Mouse (Mus musculus) spleen, adult 2 months (tissue): ENCODE data around the gene Tigit. TPM values are rescaled to one million over a fixed set of nuclear protein-coding genes. Genes with fewer than 3 reads are reported as not detected.

Experiments
- DNase-seq, 2 experiments: peaks; one replicate each; pipeline versions ENCODE4 v3.0.0 to v3.0.0-alpha.2; 2012 to 2021; ENCODE audit warnings: low spot score in 2 of 2, low read depth in 1 of 2
- H3K27ac ChIP-seq: fragments of 200-500 bp; 2 replicates; pipeline ENCODE4 v1.5.1; 2012; ENCODE audit warnings: low read length, inconsistent platforms; ENCODE audit not compliant: insufficient read depth
- H3K27me3 ChIP-seq: fragments of 200-500 bp; 2 replicates; pipeline ENCODE4 v1.6.1; 2012; ENCODE audit warnings: mild to moderate bottlenecking, moderate library complexity, low read length, inconsistent platforms; ENCODE audit not compliant: control insufficient read depth, insufficient read depth
- H3K36me3 ChIP-seq: fragments of 200-500 bp; 2 replicates; pipeline ENCODE4 v1.6.1; 2012; ENCODE audit warnings: mild to moderate bottlenecking, low read length, inconsistent platforms; ENCODE audit not compliant: control insufficient read depth, insufficient read depth
- H3K4me1 ChIP-seq: fragments of 200-500 bp; 2 replicates; pipeline ENCODE4 v1.6.1; 2011; ENCODE audit warnings: inconsistent platforms; ENCODE audit not compliant: control insufficient read depth, insufficient read depth, insufficient read length
- H3K4me3 ChIP-seq: fragments of 200-500 bp; 2 replicates; pipeline ENCODE4 v1.5.1; 2011; ENCODE audit warnings: mild to moderate bottlenecking, inconsistent platforms; ENCODE audit not compliant: insufficient read depth, insufficient read length; ENCODE audit errors: extremely low read depth
- CTCF ChIP-seq: fragments of 200-500 bp; IDR thresholded peaks from 2 replicates; pipeline ENCODE4 v1.5.1; 2011; ENCODE audit warnings: mild to moderate bottlenecking, inconsistent platforms; ENCODE audit not compliant: insufficient read depth, insufficient read length, insufficient replicate concordance; ENCODE audit errors: extremely low read depth
- POLR2A ChIP-seq: fragments of 200-500 bp; IDR thresholded peaks from 2 replicates; pipeline ENCODE4 v1.6.1; 2011; ENCODE audit warnings: low read depth, low read length, inconsistent platforms
- WGBS: fragments of 180-500 bp; shearing (Covaris S2); methylation state at CpG from one replicate; pipeline ENCODE4 v1.1.7; 2018; 5-methylcytosine and 5-hydroxymethylcytosine counted together
- polyA plus RNA-seq: library from polyadenylated mRNA; depleted of rRNA; stranded (reverse); fragments of >200 nt; gene quantifications from 2 replicates; pipeline ENCODE4 v1.2.3, GENCODE M21; 2012; rRNA removed

Tigit gene
- polyA plus RNA-seq, result 4.6 and 5.3 TPM in 2 replicates

DNA sequence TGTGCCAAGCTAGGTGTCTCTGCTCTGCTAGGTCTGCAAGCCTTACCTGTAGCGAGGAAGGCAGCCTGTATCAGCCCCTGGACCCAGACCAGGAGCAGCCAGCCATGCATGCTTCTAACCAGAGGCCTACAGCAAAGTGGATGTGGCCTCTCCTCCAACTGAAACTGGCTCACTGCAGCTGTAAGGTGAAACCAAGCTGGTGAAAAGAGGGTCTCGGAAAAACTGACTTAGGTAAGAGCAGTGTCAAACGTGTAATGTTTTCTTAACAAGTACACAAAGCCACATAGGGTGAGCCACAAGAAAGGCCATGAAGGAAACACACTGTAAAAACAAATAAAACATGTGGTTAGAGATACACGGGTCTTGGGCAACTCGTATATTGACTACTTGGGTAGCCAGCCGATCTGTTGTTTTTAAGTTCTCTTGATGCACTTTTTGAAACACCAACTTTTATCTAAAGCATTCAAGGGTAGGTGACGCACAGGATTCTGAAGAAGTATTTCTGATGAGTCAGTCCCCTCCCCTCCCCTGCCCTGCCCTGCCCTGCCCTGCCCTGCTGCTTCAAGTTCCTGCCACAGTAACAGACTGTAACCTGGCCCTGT, at the start of gene Tigit:
Tigit (minus strand) TSS at position 169 of the 602 bp plus-strand sequence.
- WGBS, result 61% methylated on average over 7 of the region's 7 CpGs
- peak in 1 of 2 experiments; percentile 55 for DNase-seq
- Histone ChIP-seq H3K4me1 (peaks cover 3% of the 10 kb centered on the region; the same call in 1 of the 2 replicates), H3K36me3 (no peaks in the 10 kb centered on the region), H3K4me3 (no peak within 1 kb of the TSS), H3K27me3 (no peaks in the 10 kb centered on the region), H3K27ac (peak within 1 kb of the TSS; percentile 9; the same call in 1 of the 2 replicates)
- no peak for TF ChIP-seq POLR2A
- no peak for TF ChIP-seq CTCF

DNA sequence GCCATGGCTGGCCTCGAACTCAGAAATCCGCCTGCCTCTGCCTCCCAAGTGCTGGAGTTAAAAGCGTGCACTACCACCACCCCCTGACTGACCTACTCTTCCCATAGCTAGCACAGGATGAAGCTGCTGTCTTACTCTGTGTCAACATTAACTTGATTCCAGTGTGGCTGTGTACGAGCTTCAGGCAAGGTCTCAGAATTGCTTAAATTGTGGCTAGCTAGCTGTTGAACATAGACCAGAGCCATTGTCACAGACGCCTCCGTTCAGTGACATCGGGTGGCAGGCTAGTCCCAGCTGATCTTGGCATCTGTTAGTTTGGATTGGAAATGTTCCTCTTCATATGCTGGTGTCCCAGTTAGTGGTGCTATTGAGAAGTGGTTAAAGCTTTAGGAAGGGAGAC, 47.4 kb upstream of the Tigit start:
- TF ChIP-seq POLR2A (no peak), CTCF (no peak)
- H3K27ac ChIP-seq, result no peak overlapping the region
- DNase-seq, result no peak

DNA sequence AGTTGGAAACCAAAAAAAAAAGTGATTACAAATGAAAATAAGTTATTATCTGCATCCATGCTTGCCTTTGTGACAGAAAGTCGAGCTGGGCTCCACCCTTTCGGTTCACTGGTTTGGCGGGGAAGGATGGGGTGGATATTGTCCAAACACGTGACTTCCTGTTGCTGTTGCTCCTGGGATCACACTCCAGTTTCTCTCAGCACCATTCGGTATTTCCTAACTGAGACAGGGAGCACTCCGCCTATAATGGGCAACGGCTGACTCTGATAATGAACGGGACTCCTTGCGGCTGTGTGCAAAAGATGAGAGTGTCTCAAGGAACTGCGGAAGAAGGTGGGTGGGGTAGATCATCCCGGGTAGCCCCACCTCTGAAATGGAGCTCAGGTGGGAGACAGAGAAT, 46.7 kb upstream of the Tigit start:
- WGBS, result 85% methylated on average over 11 of the region's 11 CpGs
- no peak for DNase-seq
- no peak overlapping the region for H3K4me3 ChIP-seq
- no peaks in the 10 kb centered on the region for H3K27me3 ChIP-seq
- peaks cover 15% of the 10 kb centered on the region for H3K4me1 ChIP-seq
- H3K27ac ChIP-seq, result peak overlapping the region; percentile 78; the same call in 1 of the 2 replicates
- no peaks in the 10 kb centered on the region for H3K36me3 ChIP-seq
- TF ChIP-seq CTCF (no peak), POLR2A (no peak)

More for the DNA sequence above, 47.4 kb upstream of the Tigit start:
- H3K27me3 ChIP-seq, result no peaks in the 10 kb centered on the region
- no peaks in the 10 kb centered on the region for H3K36me3 ChIP-seq
- H3K4me1 ChIP-seq, result peaks cover 15% of the 10 kb centered on the region
- H3K4me3 ChIP-seq, result no peak overlapping the region
- whole genome bisulfite sequencing, result 91% methylated on average over 7 of the region's 7 CpGs

DNA sequence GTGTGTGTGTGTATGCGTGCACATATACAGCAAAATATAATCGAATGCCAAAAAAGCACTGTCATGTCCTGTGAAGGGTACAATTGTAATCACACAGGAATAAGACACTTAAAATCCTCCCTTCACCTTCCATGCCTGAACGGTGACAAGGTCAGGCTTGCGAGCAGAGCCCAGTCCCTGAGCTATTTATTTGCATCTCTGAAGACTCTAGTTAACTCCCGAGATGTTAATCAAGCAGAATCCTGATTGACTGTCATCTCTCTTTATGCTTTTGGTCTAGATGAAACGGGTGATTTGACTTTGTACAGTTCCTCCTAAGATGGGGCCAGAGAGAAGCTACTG, 46.2 kb upstream of the Tigit start:
- WGBS, result 14% methylated on average over 6 of the region's 6 CpGs
- Histone ChIP-seq H3K4me3 (no peak overlapping the region), H3K4me1 (peaks cover 15% of the 10 kb centered on the region), H3K27me3 (no peaks in the 10 kb centered on the region), H3K36me3 (no peaks in the 10 kb centered on the region), H3K27ac (peak overlapping the region; percentile 78)
- no peak for DNase-seq
- TF ChIP-seq CTCF, result no peak
- TF ChIP-seq POLR2A, result no peak

DNA sequence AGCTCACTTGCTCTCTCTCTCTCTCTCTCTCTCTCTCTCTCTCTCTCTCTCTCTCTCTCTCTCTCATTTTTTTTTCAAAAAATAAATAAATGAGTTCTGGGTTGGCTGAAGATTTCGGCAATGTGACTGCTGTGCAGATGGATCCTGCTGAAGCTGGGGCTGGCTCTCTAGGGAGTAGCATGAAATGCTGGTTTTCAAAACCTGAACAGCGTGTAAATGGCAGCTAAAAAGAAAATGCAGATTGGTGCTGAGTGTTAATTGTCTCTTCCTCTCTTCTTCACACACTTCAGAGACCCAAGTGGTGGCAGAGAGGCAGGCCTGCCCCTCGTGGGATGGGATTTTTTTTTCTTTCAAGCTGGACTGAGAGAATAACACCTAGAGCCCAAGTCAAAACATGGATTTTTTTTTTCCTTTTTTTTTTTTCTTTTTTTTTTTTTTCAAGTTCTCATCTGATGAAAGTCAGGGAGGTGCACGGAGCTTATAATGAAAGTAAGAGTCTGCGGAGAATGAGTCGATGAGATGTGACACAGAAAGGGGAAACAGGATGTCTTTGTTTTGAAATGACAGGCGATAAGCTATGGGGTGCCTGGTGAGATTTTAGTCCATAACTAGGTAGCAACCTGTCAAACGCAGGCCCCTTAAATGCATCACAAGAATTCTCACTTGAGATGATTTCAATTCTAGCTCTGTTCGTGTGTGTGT, 45.6 kb upstream of the Tigit start:
- TF ChIP-seq CTCF, result no peak
- TF ChIP-seq POLR2A, result 0 out of 2 replicates have a peak, but pooled peaks have one; percentile 1
- no peaks in the 10 kb centered on the region for H3K36me3 ChIP-seq
- DNase-seq, result peak in 1 of 2 experiments; percentile 57
- H3K4me1 ChIP-seq, result peaks cover 15% of the 10 kb centered on the region
- peak overlapping the region; percentile 89 for H3K27ac ChIP-seq
- 11% methylated on average over 9 of the region's 9 CpGs for WGBS
- peak overlapping the region; percentile 49; the same call in 1 of the 2 replicates for H3K4me3 ChIP-seq
- H3K27me3 ChIP-seq, result no peaks in the 10 kb centered on the region

DNA sequence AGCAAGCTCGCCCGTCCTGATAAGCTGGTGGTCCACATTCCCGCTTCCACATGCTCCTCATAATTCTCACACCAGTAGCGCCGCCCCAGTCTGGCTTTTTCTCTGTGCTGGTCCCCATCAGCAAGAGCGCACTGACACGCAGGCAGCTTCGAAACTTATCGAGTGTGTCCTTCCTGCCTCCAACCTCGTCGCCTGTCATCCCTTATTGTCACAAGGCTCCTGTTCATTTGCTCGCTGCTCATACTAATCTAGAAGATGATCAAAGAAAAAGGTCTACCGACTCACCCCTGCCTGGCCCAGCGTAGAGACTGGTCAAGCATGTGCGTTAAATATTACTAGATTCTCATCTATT, 45.1 kb upstream of the Tigit start:
- Histone ChIP-seq H3K36me3 (no peaks in the 10 kb centered on the region), H3K27me3 (no peaks in the 10 kb centered on the region), H3K27ac (peak overlapping the region; percentile 89), H3K4me1 (peaks cover 15% of the 10 kb centered on the region), H3K4me3 (no peak overlapping the region)
- no peak for DNase-seq
- 58% methylated on average over 15 of the region's 15 CpGs for WGBS
- TF ChIP-seq POLR2A, result no peak
- no peak for TF ChIP-seq CTCF
